Mouse (Mus musculus) erythroblast, embryonic 14.5 days (primary cell): ENCODE data around the gene Adprh. TPM values are rescaled to one million over a fixed set of nuclear protein-coding genes. Genes with fewer than 3 reads are reported as not detected.

Experiments
- H3K27me3 ChIP-seq: 2 replicates; pipeline ENCODE4 v1.6.1; 2012; ENCODE audit warnings: inconsistent platforms; ENCODE audit not compliant: control insufficient read depth
- H3K36me3 ChIP-seq: 2 replicates; pipeline ENCODE4 v1.6.1; 2012; ENCODE audit warnings: mild to moderate bottlenecking, inconsistent platforms; ENCODE audit not compliant: control insufficient read depth
- H3K4me1 ChIP-seq: 2 replicates; pipeline ENCODE4 v1.6.1; 2012; ENCODE audit warnings: inconsistent platforms; ENCODE audit not compliant: control insufficient read depth
- H3K4me3 ChIP-seq: replicated peaks from 2 replicates; pipeline ENCODE3; 2012; ENCODE audit warnings: moderate library complexity, mild to moderate bottlenecking, inconsistent platforms
- H3K9me3 ChIP-seq: 2 replicates; pipeline ENCODE4 v1.6.1; 2012; ENCODE audit warnings: low read length, inconsistent platforms, mixed read lengths; ENCODE audit not compliant: control insufficient read depth
- GATA1 ChIP-seq: IDR thresholded peaks from 2 replicates; pipeline ENCODE4 v1.6.1; 2012; ENCODE audit warnings: low read length, inconsistent platforms, mixed read lengths
- TAL1 ChIP-seq: IDR thresholded peaks from 3 replicates; pipeline ENCODE4 v1.6.1; 2012; ENCODE audit warnings: low read length, inconsistent platforms, mixed read lengths
- polyA plus RNA-seq: library from polyadenylated mRNA; stranded (reverse); fragments of >175 nt; gene quantifications from 2 replicates; pipeline ENCODE4 v1.2.3, GENCODE M21; 2012

The Adprh gene
- polyA plus RNA-seq, 1 experiment = 15.1 TPM

DNA sequence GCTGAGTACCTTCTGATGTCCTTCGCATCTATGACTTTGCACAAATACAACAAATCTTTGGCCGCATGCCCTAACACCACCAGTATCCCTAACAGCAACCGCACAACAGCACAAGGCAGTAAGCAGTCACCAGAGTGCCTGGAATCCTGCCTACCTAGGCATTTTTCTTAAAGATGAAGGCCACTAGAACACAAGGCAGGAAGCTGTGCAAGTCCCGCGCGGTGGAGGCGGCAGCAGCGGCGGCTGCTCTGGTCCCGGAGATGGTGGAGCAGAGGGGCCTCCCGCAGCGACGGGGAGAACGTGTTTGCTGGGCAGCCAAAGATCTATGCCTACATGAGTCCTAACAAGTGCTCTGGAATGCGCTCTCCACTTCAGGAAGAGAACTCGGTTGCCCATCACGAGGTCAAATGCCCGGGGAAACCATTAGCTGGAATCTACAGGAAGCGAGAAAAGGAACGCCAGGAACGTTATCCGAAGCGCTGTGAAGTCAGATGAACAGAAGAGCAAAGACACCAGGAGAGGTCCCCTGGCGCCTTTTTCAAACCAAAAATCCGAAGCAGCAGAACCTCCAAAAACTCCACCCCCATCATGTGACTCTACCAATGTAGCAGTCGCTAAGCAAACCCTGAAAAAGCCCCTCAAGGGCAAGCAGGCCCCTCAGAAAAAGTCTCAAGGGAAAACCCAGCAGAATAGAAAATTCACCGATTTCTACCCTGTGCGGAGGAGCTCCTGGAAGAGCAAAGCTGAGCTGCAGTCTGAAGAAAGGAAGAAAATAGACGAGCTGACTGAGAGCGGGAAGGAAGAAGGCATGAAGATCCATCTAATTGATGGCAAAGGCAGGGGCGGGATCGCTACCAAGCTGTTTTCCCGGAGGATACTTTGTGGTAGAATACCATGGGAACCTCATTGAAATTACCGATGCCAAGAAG, 24.1 kb upstream of the Adprh start:
- no peak for TF ChIP-seq GATA1
- no peak for TF ChIP-seq TAL1

DNA sequence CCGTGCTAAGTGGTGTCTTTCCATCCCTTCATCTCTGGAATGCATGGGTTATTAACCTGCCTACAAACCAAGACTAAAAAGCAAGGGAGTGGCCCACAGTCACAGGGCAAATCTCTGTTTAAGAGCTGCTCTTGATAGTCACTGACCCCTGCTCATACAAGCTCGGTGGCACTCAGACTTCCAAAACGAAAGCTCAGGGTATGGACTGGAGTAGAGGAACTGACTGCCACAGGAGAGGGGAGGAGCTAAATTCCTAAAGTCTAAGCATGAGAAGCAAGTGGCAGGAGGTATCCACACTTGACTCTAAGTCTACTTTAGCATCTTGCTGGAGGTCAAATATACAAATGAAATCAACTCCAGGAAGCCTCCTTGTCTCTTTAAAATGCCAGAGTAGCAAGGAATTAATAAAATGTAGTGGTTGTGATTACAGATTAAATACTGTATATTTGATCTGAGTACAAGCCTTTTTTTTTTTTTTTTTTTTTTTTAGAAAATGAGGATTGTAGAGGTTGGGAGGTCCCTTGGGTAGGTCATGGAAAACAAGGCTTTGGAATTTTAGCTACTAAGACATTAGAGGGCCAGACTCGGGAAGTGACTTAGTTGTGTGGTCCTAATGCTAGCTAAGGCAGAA, 23.3 kb upstream of the Adprh start:
- TF ChIP-seq GATA1 (no peak), TAL1 (no peak)
- H3K4me1 ChIP-seq = peaks cover 54% of the 10 kb centered on the region
- no peaks in the 10 kb centered on the region for H3K36me3 ChIP-seq
- peak overlapping the region; percentile 64 for H3K4me3 ChIP-seq
- H3K27me3 ChIP-seq = peaks cover 8% of the 10 kb centered on the region
- H3K9me3 ChIP-seq = no peaks in the 10 kb centered on the region

More for the DNA sequence above, 24.1 kb upstream of the Adprh start:
- peaks cover 8% of the 10 kb centered on the region for H3K27me3 ChIP-seq
- H3K36me3 ChIP-seq = no peaks in the 10 kb centered on the region
- H3K9me3 ChIP-seq = no peaks in the 10 kb centered on the region
- H3K4me1 ChIP-seq = peaks cover 61% of the 10 kb centered on the region
- H3K4me3 ChIP-seq = peak overlapping the region; percentile 64

DNA sequence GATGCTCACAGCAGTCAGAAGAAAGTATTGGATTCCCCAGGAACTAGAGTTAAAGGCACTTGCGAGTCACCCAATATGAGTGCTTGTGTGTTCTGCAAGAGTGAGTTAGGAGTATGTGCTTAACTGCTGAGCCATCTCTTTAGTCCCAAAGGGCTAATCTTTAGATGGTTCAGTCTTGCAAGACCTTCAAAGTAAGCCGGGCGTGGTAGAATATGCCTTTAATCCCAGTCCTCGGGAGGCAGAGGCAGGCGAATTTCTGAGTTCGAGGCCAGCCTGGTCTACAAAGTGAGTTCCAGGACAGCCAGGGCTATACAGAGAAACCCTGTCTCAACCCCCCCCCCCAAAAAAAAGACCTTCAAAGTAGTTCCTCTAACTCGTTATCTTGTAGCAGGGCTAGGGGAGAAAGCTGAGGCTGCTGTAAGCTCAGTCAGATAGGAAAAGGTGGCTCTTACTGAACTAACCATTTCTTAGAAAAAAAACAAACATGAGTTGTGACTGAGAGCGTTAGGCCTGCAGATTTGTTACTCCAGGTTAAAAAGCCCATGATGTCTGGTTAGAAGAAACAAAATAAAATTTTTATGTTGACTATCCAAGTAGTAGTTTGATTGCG, 22.3 kb upstream of the Adprh start:
- peaks cover 8% of the 10 kb centered on the region for H3K27me3 ChIP-seq
- H3K4me3 ChIP-seq = no peak overlapping the region
- H3K9me3 ChIP-seq = no peaks in the 10 kb centered on the region
- no peaks in the 10 kb centered on the region for H3K36me3 ChIP-seq
- H3K4me1 ChIP-seq = peaks cover 50% of the 10 kb centered on the region
- TF ChIP-seq GATA1 (no peak), TAL1 (no peak)

- no peaks in the 10 kb centered on the region for H3K9me3 ChIP-seq
- H3K4me3 ChIP-seq = no peak overlapping the region
- TF ChIP-seq GATA1 = no peak
- no peak for TF ChIP-seq TAL1
- H3K27me3 ChIP-seq = peaks cover 8% of the 10 kb centered on the region
- peaks cover 53% of the 10 kb centered on the region for H3K4me1 ChIP-seq
- H3K36me3 ChIP-seq = no peaks in the 10 kb centered on the region
Measured at GRCm38 (mm10) chr16:38473661-38474060, 21.2 kb upstream of the Adprh start.

DNA sequence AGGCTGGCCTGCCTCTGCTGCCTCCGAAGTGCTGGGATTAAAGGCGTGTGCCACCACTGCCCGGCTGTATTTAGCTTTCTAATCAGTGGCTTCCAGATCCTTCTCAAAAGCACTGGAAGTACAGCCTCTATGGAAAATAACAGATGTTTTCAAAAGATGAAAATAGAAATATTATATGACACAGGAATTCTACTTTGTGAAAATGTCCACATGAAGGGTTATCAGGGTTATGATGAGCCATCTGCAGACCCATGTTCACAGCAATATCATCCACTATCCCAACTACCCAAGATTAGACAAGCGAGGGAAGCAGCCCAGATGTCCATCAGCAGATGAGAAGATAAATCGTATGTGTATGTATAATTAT, 20.0 kb upstream of the Adprh start:
- H3K36me3 ChIP-seq = no peaks in the 10 kb centered on the region
- TF ChIP-seq TAL1 = no peak
- TF ChIP-seq GATA1 = no peak
- H3K27me3 ChIP-seq = peaks cover 8% of the 10 kb centered on the region
- H3K4me1 ChIP-seq = peaks cover 63% of the 10 kb centered on the region
- H3K4me3 ChIP-seq = no peak overlapping the region
- H3K9me3 ChIP-seq = no peaks in the 10 kb centered on the region

DNA sequence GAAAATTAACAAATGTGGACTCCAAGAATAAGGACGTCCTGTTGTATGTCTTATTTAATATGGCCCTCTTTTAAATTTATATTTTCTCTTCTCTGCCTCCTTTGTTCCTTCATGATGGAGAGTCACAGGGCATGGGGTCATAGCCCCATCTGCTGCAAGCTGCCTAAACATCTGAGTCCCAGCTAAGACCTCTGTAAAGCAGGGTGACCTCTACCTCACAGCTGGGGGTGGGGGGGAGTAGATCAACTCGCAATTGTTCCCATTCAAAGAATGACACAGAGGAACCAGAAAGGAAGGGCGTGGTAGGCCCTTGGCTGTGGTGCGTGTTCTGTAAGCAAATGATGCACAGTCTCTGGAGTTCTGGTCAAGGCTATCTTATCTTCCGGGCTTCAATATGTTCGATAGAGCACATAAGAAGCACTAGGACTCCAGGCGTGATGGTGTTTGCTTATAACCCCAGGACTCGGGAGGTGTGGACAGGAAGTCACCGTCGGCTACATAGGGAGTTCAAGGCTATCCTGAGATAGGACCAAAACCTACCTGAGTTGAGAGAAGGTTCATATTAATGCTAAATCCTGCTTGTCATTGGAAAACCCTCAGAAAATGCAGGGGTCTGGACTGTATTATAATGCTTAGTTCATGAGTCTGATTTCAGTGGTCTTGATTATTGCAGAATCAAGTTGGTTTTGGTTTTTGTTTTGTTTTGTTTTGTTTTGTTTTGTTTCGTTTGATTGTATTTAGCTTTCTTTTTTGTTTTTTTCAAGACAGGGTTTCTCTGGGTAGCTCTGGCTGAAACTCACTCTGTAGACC, 19.4 kb upstream of the Adprh start:
- peaks cover 6% of the 10 kb centered on the region for H3K27me3 ChIP-seq
- no peaks in the 10 kb centered on the region for H3K36me3 ChIP-seq
- H3K4me3 ChIP-seq = no peak overlapping the region
- peaks cover 66% of the 10 kb centered on the region for H3K4me1 ChIP-seq
- H3K9me3 ChIP-seq = no peaks in the 10 kb centered on the region
- no peak for TF ChIP-seq TAL1
- no peak for TF ChIP-seq GATA1

- no peak for TF ChIP-seq TAL1
- no peak for TF ChIP-seq GATA1
- H3K36me3 ChIP-seq = no peaks in the 10 kb centered on the region
- no peaks in the 10 kb centered on the region for H3K9me3 ChIP-seq
- no peak overlapping the region for H3K4me3 ChIP-seq
- H3K4me1 ChIP-seq = peaks cover 53% of the 10 kb centered on the region
- H3K27me3 ChIP-seq = no peaks in the 10 kb centered on the region
Measured at GRCm38 (mm10) chr16:38469437-38469836, 16.9 kb upstream of the Adprh start.

DNA sequence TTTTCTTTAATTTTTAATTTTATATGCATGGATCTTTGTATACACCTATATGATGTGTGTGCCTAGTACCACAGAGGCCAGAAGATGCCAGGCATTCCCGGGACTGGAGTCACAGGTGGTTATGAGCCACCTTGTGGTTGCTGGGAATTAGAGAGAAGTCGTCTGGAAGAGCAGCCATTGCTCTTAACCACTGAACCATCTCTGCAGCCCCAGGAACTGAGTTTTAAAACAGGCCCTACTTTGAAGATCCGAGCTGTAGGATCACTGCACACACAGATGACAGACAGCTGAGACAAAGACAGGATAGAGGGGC, 16.2 kb upstream of the Adprh start:
- no peak for TF ChIP-seq GATA1
- TF ChIP-seq TAL1 = no peak
- H3K4me1 ChIP-seq = peaks cover 45% of the 10 kb centered on the region

More for the DNA sequence above, 16.2 kb upstream of the Adprh start:
- Histone ChIP-seq H3K27me3 (no peaks in the 10 kb centered on the region), H3K9me3 (no peaks in the 10 kb centered on the region), H3K36me3 (no peaks in the 10 kb centered on the region), H3K4me3 (no peak overlapping the region)
